Comparison of ENCODE assay signal across 22 mouse cellular contexts in genomic region chr8:103425967-103426366, GRCm38 (mm10).
DNase-seq lines count a peak whose midpoint lies in the region; ATAC-seq lines count a peak whose summit lies in the region.
"Had no signal": no experiment of that assay in that cellular context is flagged by ENCODE, and none has a peak within 500 bp of the region (broad histone marks: within the 10 kb centered on the region; RNA-seq: fewer than 3 reads in every experiment).

No protein-coding gene starts in this region.

- peak; percentile 62 for DNase-seq in midbrain, embryonic 11.5 days (ENCODE audit: low spot score, missing footprints)
- no peak for DNase-seq in midbrain, embryonic 14.5 days
- no peak for DNase-seq in neural tube, embryonic 10.5 days (ENCODE audit: extremely low spot score, low spot score)
- DNase-seq in spleen, postnatal 14 days (ENCODE audit: low spot score in 2 of 2) = no peak
- no peak for DNase-seq in testis, postnatal 14 days (ENCODE audit: low spot score)
- DNase-seq: adrenal gland, adult 2 months; adrenal gland, adult 8-10 months; adrenal gland, postnatal 10 days; adrenal gland, postnatal 14 days; adrenal gland, postnatal 25 days; adrenal gland, postnatal 36 days; B cell, adult 2 months; cerebellum, adult 11 months; cerebellum, adult 11-12 months had no signal

- H3K27me3 ChIP-seq in midbrain, embryonic 11.5 days (ENCODE audit: control insufficient read depth, insufficient read depth, low read length) = no peaks in the 10 kb centered on the region
- H3K27me3 ChIP-seq in midbrain, embryonic 14.5 days (ENCODE audit: control insufficient read depth, insufficient read depth, low read length) = no peaks in the 10 kb centered on the region
- H3K27me3 ChIP-seq in neural tube, embryonic 13.5 days = no peaks in the 10 kb centered on the region
- no peaks in the 10 kb centered on the region for H3K27me3 ChIP-seq in neural tube, embryonic 14.5 days (ENCODE audit: control insufficient read depth, insufficient read depth, low read length)
- H3K27me3 ChIP-seq in neural tube, embryonic 15.5 days (replicated peaks) = no peaks in the 10 kb centered on the region
- H3K27me3 ChIP-seq: CH12.LX, Patski had no signal

- H3K36me3 ChIP-seq in midbrain, embryonic 11.5 days (ENCODE audit: control insufficient read depth, insufficient read depth, low read length) = no peaks in the 10 kb centered on the region
- H3K36me3 ChIP-seq in midbrain, embryonic 14.5 days (ENCODE audit: control insufficient read depth, insufficient read depth, low read length) = no peaks in the 10 kb centered on the region
- no peaks in the 10 kb centered on the region for H3K36me3 ChIP-seq in neural tube, embryonic 13.5 days
- H3K36me3 ChIP-seq in neural tube, embryonic 14.5 days (ENCODE audit: control insufficient read depth, insufficient read depth, low read length) = no peaks in the 10 kb centered on the region
- H3K36me3 ChIP-seq in neural tube, embryonic 15.5 days = no peaks in the 10 kb centered on the region
- H3K36me3 ChIP-seq: G1E had no signal

- no peak overlapping the region for H3K4me2 ChIP-seq in midbrain, embryonic 11.5 days
- H3K4me2 ChIP-seq in midbrain, embryonic 14.5 days (ENCODE audit: low read length) = no peak overlapping the region
- no peak overlapping the region for H3K4me2 ChIP-seq in neural tube, embryonic 13.5 days
- H3K4me2 ChIP-seq in neural tube, embryonic 14.5 days (ENCODE audit: low read depth, low read length) = no peak overlapping the region
- H3K4me2 ChIP-seq in neural tube, embryonic 15.5 days = no peak overlapping the region

- no peak overlapping the region for H3K27ac ChIP-seq in midbrain, embryonic 11.5 days (ENCODE audit: low read depth, low read length)
- no peak overlapping the region for H3K27ac ChIP-seq in midbrain, embryonic 14.5 days (replicated peaks; ENCODE audit: low read depth, low read length)
- peak overlapping the region; percentile 33; the same call in 1 of the 2 replicates for H3K27ac ChIP-seq in neural tube, embryonic 13.5 days (replicated peaks)
- no peak overlapping the region for H3K27ac ChIP-seq in neural tube, embryonic 14.5 days (ENCODE audit: low read depth, low read length)
- H3K27ac ChIP-seq in neural tube, embryonic 15.5 days (replicated peaks) = no peak overlapping the region

- WGBS in midbrain, embryonic 11.5 days = 85% methylated on average over 1 of the region's 1 CpGs
- 82% methylated on average over 1 of the region's 1 CpGs for WGBS in midbrain, embryonic 14.5 days
- WGBS in neural tube, embryonic 13.5 days = 63% methylated on average over 1 of the region's 1 CpGs
- WGBS in neural tube, embryonic 14.5 days = 60% methylated on average over 1 of the region's 1 CpGs
- WGBS in neural tube, embryonic 15.5 days = 75% methylated on average over 1 of the region's 1 CpGs

- H3K9ac ChIP-seq in midbrain, embryonic 11.5 days (ENCODE audit: low read length) = no peak overlapping the region
- no peak overlapping the region for H3K9ac ChIP-seq in midbrain, embryonic 14.5 days (replicated peaks; ENCODE audit: low read length)
- H3K9ac ChIP-seq in neural tube, embryonic 13.5 days = no peak overlapping the region
- H3K9ac ChIP-seq in neural tube, embryonic 14.5 days (replicated peaks; ENCODE audit: low read depth, low read length) = no peak overlapping the region
- no peak overlapping the region for H3K9ac ChIP-seq in neural tube, embryonic 15.5 days (replicated peaks)

- H3K4me3 ChIP-seq in midbrain, embryonic 11.5 days (ENCODE audit: low read depth, low read length) = no peak overlapping the region
- H3K4me3 ChIP-seq in midbrain, embryonic 14.5 days (replicated peaks; ENCODE audit: low read depth, low read length) = no peak overlapping the region
- H3K4me3 ChIP-seq in neural tube, embryonic 13.5 days = no peak overlapping the region
- H3K4me3 ChIP-seq in neural tube, embryonic 14.5 days (ENCODE audit: low read depth, low read length) = no peak overlapping the region
- H3K4me3 ChIP-seq in neural tube, embryonic 15.5 days (replicated peaks) = no peak overlapping the region

- ATAC-seq in midbrain, embryonic 11.5 days (ENCODE audit: low FRiP score) = no peak
- ATAC-seq in midbrain, embryonic 14.5 days (ENCODE audit: low FRiP score, low TSS enrichment) = no peak
- ATAC-seq in neural tube, embryonic 13.5 days (ENCODE audit: low read depth) = peak; percentile 61; the same call in 1 of the 2 replicates
- ATAC-seq in neural tube, embryonic 14.5 days (ENCODE audit: low read depth) = peak; percentile 65; the same call in 1 of the 2 replicates
- ATAC-seq in neural tube, embryonic 15.5 days (ENCODE audit: low FRiP score) = peak; percentile 66; the same call in 1 of the 2 replicates
- ATAC-seq: activated CD4-positive, CD25-positive, alpha-beta regulatory T cell, adult 4 months; CD4-positive, CD25-positive, alpha-beta regulatory T cell, adult 4 months; Patski had no signal

- H3K4me1 ChIP-seq in midbrain, embryonic 11.5 days (ENCODE audit: control insufficient read depth, insufficient read depth, low read length) = no peaks in the 10 kb centered on the region
- no peaks in the 10 kb centered on the region for H3K4me1 ChIP-seq in midbrain, embryonic 14.5 days (ENCODE audit: control insufficient read depth, insufficient read depth, low read length)
- no peaks in the 10 kb centered on the region; the same call in 1 of the 2 replicates for H3K4me1 ChIP-seq in neural tube, embryonic 13.5 days (replicated peaks)
- no peaks in the 10 kb centered on the region for H3K4me1 ChIP-seq in neural tube, embryonic 14.5 days (ENCODE audit: control insufficient read depth, insufficient read depth, low read length)
- H3K4me1 ChIP-seq in neural tube, embryonic 15.5 days = peaks cover 18% of the 10 kb centered on the region

- H3K9me3 ChIP-seq in midbrain, embryonic 11.5 days (ENCODE audit: control insufficient read depth, low read length) = no peaks in the 10 kb centered on the region
- no peaks in the 10 kb centered on the region for H3K9me3 ChIP-seq in midbrain, embryonic 14.5 days (ENCODE audit: control insufficient read depth, low read length)
- H3K9me3 ChIP-seq in neural tube, embryonic 13.5 days = no peaks in the 10 kb centered on the region
- no peaks in the 10 kb centered on the region for H3K9me3 ChIP-seq in neural tube, embryonic 14.5 days (ENCODE audit: control insufficient read depth, low read length)
- H3K9me3 ChIP-seq in neural tube, embryonic 15.5 days (replicated peaks) = no peaks in the 10 kb centered on the region

Comparison
In these comparisons a context has a peak if more than half of its experiments do, and no peak if none do; other contexts are left out.
1. ATAC-seq: peak in neural tube, embryonic 13.5 days (single experiment), neural tube, embryonic 14.5 days (single experiment) and neural tube, embryonic 15.5 days (single experiment); none in midbrain, embryonic 11.5 days (single experiment) and midbrain, embryonic 14.5 days (single experiment).